Mouse (Mus musculus): ENCODE results near the gene Psme4. TPM values are rescaled to one million over a fixed set of nuclear protein-coding genes. Genes with fewer than 3 reads are reported as not detected.

The Psme4 gene
- 68.7 to 78.1 TPM (median 73.8 TPM) in 4 replicates for total RNA-seq (2023; ENCODE audit: inconsistent age)

GRCm38 (mm10) chr11:30771267-30771903 is at the start of gene Psme4:
Gene Psme4 (plus strand): TSS chr11:30771726.

GRCm38 (mm10) chr11:30885171-30885871 is 113.8 kb downstream of the Psme4 start, which contains the start of the genes Gpr75 and Asb3:
Gene Gpr75 (plus strand): TSS chr11:30885358.
Gene Asb3 (plus strand): TSS chr11:30885416.

Other genes starting within 250 kb of the Psme4 start
- gene Acyp2, start 122.1 kb upstream of the Psme4 start, total RNA-seq (2023; ENCODE audit: inconsistent age) = 0.61 to 1.9 TPM (median 1.1 TPM) in 3 of 4 replicates, not detected in the other
- gene Gpr75, start 113.6 kb downstream of the Psme4 start, total RNA-seq (2023; ENCODE audit: inconsistent age) = 0.19 to 0.51 TPM in 2 of 4 replicates, not detected in the others
- gene Asb3, start 113.7 kb downstream of the Psme4 start, total RNA-seq (2023; ENCODE audit: inconsistent age) = 16.8 to 20.9 TPM (median 19.2 TPM) in 4 replicates
- gene Erlec1, start 182.6 kb downstream of the Psme4 start, total RNA-seq (2023; ENCODE audit: inconsistent age) = 29.2 to 32.8 TPM (median 31.5 TPM) in 4 replicates
- 0.66 to 2.9 TPM (median 1.6 TPM) in 4 replicates for gene Chac2, start 214.6 kb downstream of the Psme4 start, total RNA-seq (2023; ENCODE audit: inconsistent age)

Data from B cell, adult (primary cell).